Mouse (Mus musculus) forebrain, embryonic 16.5 days (tissue): ENCODE data around the gene Ly75. TPM values are rescaled to one million over a fixed set of nuclear protein-coding genes. Genes with fewer than 3 reads are reported as not detected.

Source experiments
- ATAC-seq: fragments of 200-750 bp; cut with Nextera tagmentation; 2 replicates; pipeline ENCODE4 v1.8.0; 2017; ENCODE audit warnings: mild to moderate bottlenecking, moderate library complexity
- H3K27ac ChIP-seq: fragments of 300-500 bp; sonication (generic); 2 replicates; pipeline ENCODE4 v1.5.1; 2014; ENCODE audit warnings: low read length, control low read depth
- H3K27me3 ChIP-seq: fragments of 300-500 bp; sonication (generic); replicated peaks from 2 replicates; pipeline ENCODE4 v1.6.1; 2014; ENCODE audit warnings: low read length; ENCODE audit not compliant: control insufficient read depth, insufficient read depth
- H3K36me3 ChIP-seq: fragments of 300-500 bp; sonication (generic); 2 replicates; pipeline ENCODE4 v1.6.1; 2014; ENCODE audit not compliant: control insufficient read depth, insufficient read depth
- H3K4me1 ChIP-seq: fragments of 300-500 bp; sonication (generic); replicated peaks from 2 replicates; pipeline ENCODE4 v1.6.1; 2014; ENCODE audit warnings: low read length; ENCODE audit not compliant: control insufficient read depth, insufficient read depth
- H3K4me2 ChIP-seq: fragments of 300-500 bp; sonication (generic); 2 replicates; pipeline ENCODE4 v1.6.1; 2014; ENCODE audit warnings: mild to moderate bottlenecking, low read length, control low read depth
- H3K4me3 ChIP-seq: fragments of 300-500 bp; sonication (generic); replicated peaks from 2 replicates; pipeline ENCODE4 v1.5.1; 2014; ENCODE audit warnings: mild to moderate bottlenecking, low read length, control low read depth
- H3K9ac ChIP-seq: fragments of 300-500 bp; sonication (generic); replicated peaks from 2 replicates; pipeline ENCODE4 v1.6.1; 2014; ENCODE audit warnings: low read depth, low read length, control low read depth
- H3K9me3 ChIP-seq: fragments of 300-500 bp; sonication (generic); 2 replicates; pipeline ENCODE4 v1.6.1; 2016; ENCODE audit warnings: low read length; ENCODE audit not compliant: control insufficient read depth
- WGBS: fragments of 180-500 bp; shearing (Covaris S2); extraction: QIAGEN DNeasy Blood & Tissue Kit; methylation state at CpG from one replicate; pipeline ENCODE4 v1.1.7; 2014; 5-methylcytosine and 5-hydroxymethylcytosine counted together
- polyA plus RNA-seq: library from polyadenylated mRNA; unstranded; fragments of >200 nt; fragmentation: Nextera tagmentation; extraction: Ambion mirVana; gene quantifications from 2 replicates; pipeline ENCODE4 v1.2.1, GENCODE M21; 2015

Gene Ly75
- polyA plus RNA-seq, 1 experiment from 2014 or later = 1.2 TPM

DNA sequence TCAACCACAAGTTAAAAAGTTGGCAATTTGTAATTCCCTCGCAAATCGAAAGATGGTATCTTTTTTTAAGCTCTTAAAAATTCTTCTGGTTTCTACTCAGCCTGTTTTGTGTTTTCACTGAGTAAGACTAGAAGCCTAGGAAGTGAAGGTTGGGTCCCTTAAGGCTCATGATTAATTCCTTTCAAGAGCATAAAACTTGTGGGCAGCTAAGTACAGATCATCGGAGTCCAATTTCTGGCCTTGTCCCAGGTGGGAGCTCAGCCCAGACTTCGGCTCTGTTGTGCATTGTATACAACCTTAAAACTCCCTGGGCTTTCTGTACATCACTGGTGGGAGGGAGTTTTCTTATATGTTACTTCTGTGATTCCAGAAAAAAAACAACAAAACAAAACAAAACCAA lies 79.3 kb downstream of the Ly75 start:
- Histone ChIP-seq H3K4me1 (no peaks in the 10 kb centered on the region), H3K4me3 (no peak overlapping the region), H3K36me3 (no peaks in the 10 kb centered on the region), H3K27me3 (no peaks in the 10 kb centered on the region), H3K9ac (no peak overlapping the region), H3K9me3 (no peaks in the 10 kb centered on the region), H3K4me2 (no peak overlapping the region), H3K27ac (no peak overlapping the region)
- 77% methylated on average over 4 of the region's 4 CpGs for WGBS
- no peak for ATAC-seq

GRCm38 (mm10) chr2:60299323-60299722 lies 83.8 kb downstream of the Ly75 start:
- no peaks in the 10 kb centered on the region for H3K9me3 ChIP-seq
- H3K9ac ChIP-seq = no peak overlapping the region
- H3K4me3 ChIP-seq = no peak overlapping the region
- H3K36me3 ChIP-seq = no peaks in the 10 kb centered on the region
- no peak for ATAC-seq
- WGBS = 93% methylated on average over 2 of the region's 2 CpGs
- no peaks in the 10 kb centered on the region for H3K27me3 ChIP-seq
- H3K27ac ChIP-seq = no peak overlapping the region
- H3K4me1 ChIP-seq = no peaks in the 10 kb centered on the region
- no peak overlapping the region for H3K4me2 ChIP-seq

GRCm38 (mm10) chr2:60298266-60298665 lies 84.8 kb downstream of the Ly75 start:
- H3K36me3 ChIP-seq = no peaks in the 10 kb centered on the region
- no peak for ATAC-seq
- H3K9me3 ChIP-seq = no peaks in the 10 kb centered on the region
- no peaks in the 10 kb centered on the region for H3K27me3 ChIP-seq
- no peak overlapping the region for H3K27ac ChIP-seq
- H3K4me3 ChIP-seq = no peak overlapping the region
- H3K4me2 ChIP-seq = no peak overlapping the region
- no peaks in the 10 kb centered on the region for H3K4me1 ChIP-seq
- H3K9ac ChIP-seq = no peak overlapping the region
- 86% methylated on average over 3 of the region's 3 CpGs for WGBS

DNA sequence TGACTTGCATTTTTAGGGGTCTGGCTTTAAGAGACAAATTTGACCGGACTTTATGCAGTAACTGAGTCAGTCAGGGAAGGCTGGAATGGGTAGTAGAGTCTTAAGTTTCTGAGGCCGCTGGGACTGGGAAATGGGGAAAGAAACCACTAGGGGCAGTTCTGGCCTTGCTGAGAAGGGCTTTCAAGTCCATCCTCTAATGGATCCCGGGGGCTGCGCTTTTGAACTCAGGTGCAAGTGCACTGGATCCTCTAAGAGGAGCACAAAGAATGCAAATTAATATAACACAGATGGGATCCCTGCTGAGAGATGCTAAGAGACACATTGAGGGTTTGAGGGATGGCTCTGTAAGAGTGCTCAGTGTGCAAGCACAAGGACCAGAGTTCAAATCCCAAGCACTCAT lies 91.7 kb downstream of the Ly75 start:
- ATAC-seq = no peak
- Histone ChIP-seq H3K27ac (no peak overlapping the region), H3K36me3 (no peaks in the 10 kb centered on the region), H3K27me3 (no peaks in the 10 kb centered on the region), H3K4me1 (no peaks in the 10 kb centered on the region), H3K9ac (no peak overlapping the region), H3K4me3 (no peak overlapping the region), H3K9me3 (no peaks in the 10 kb centered on the region), H3K4me2 (no peak overlapping the region)
- 86% methylated on average over 4 of the region's 4 CpGs for WGBS

- Histone ChIP-seq H3K27ac (no peak overlapping the region), H3K4me1 (no peaks in the 10 kb centered on the region), H3K9ac (no peak overlapping the region), H3K4me2 (no peak overlapping the region), H3K27me3 (peaks cover 5% of the 10 kb centered on the region; the same call in 1 of the 2 replicates), H3K9me3 (no peaks in the 10 kb centered on the region), H3K4me3 (no peak overlapping the region), H3K36me3 (no peaks in the 10 kb centered on the region)
- no peak for ATAC-seq
- 92% methylated on average over 1 of the region's 1 CpGs for WGBS
Observed at GRCm38 (mm10) chr2:60289451-60289850, 93.7 kb downstream of the Ly75 start.

DNA sequence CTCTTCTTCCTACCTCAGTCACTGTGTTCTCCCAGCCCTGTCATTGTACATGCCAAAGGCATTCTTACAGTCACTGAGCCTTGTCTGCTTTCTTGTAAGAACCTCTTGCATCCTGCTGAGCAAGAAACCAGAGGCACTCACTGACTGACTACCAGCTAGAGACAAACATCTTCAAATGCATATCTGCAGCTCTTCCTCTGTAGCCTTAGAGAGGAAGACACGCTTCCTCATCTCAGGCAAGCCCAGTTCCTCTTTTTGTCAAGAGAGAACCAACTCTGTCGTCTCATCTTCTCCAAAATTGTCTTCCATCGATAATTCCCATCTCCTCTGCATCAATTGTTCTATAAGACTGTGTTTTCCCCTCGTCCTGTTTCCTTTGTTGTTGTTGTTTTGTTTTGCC lies 94.5 kb downstream of the Ly75 start:
- Histone ChIP-seq H3K4me3 (no peak overlapping the region), H3K4me2 (no peak overlapping the region), H3K27me3 (peaks cover 6% of the 10 kb centered on the region; the same call in 1 of the 2 replicates), H3K27ac (no peak overlapping the region), H3K9me3 (no peaks in the 10 kb centered on the region), H3K4me1 (peaks cover 2% of the 10 kb centered on the region), H3K36me3 (no peaks in the 10 kb centered on the region), H3K9ac (no peak overlapping the region)
- WGBS = 84% methylated on average over 4 of the region's 4 CpGs
- ATAC-seq = no peak

DNA sequence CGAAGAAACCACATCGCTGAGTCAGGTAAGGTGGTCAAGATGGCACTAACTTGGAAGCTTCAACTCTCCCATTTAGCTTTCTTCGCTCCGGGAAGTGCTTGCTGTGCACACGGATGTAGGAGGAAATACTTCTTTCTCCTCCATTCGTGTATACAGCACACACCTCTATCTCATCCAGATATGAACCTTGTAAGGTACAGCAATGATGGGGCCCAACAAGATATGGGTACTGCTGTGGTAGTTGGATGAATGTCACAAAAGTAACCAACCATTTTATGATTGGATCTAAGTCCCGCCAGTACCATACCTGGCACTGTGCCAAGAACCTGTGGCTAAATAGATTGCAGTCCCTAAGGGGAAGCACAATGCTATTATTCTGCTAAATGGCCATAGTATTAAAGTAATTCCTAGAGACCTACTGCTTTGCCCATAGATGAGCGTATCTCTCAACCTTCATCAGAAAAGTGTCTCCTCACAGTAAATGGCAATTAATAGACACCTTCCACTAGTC lies 97.9 kb downstream of the Ly75 start:
- Histone ChIP-seq H3K9me3 (no peaks in the 10 kb centered on the region), H3K9ac (no peak overlapping the region), H3K4me2 (no peak overlapping the region), H3K4me3 (no peak overlapping the region), H3K27ac (no peak overlapping the region), H3K4me1 (peaks cover 9% of the 10 kb centered on the region), H3K27me3 (peaks cover 6% of the 10 kb centered on the region; the same call in 1 of the 2 replicates), H3K36me3 (no peaks in the 10 kb centered on the region)
- WGBS = 82% methylated on average over 8 of the region's 8 CpGs
- ATAC-seq = no peak

DNA sequence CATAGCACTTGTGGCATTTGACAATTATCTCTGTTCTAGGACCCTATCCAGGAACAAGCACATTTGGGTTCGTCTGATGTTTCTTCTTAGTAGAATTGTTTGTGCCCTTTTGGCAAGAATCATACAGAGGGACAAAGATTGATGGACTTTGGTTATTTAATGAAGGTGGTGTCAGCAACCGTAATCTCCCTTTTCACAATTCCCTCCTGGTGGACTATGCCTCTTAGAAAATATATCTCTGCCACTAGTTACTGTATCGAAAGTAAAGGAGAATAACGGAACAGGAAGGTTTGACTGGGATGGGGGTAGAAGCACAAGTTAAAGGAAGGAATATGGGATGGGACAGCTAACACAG lies 98.7 kb downstream of the Ly75 start, which contains the start of gene Cd302:
Cd302 (minus strand) TSS at position 22 of the 355 bp plus-strand sequence.
- no peaks in the 10 kb centered on the region for H3K36me3 ChIP-seq
- H3K9me3 ChIP-seq = no peaks in the 10 kb centered on the region
- peaks cover 6% of the 10 kb centered on the region; the same call in 1 of the 2 replicates for H3K27me3 ChIP-seq
- peak within 1 kb of the TSS; percentile 35 for H3K4me3 ChIP-seq
- peak within 1 kb of the TSS; percentile 70 for H3K4me2 ChIP-seq
- 56% methylated on average over 4 of the region's 4 CpGs for WGBS
- H3K27ac ChIP-seq = no peak within 1 kb of the TSS
- H3K4me1 ChIP-seq = peaks cover 9% of the 10 kb centered on the region
- peak within 1 kb of the TSS; percentile 27 for H3K9ac ChIP-seq
- ATAC-seq = no peak

- Histone ChIP-seq H3K4me1 (peaks cover 9% of the 10 kb centered on the region), H3K9ac (peak overlapping the region; percentile 27), H3K4me2 (peak overlapping the region; percentile 70), H3K36me3 (no peaks in the 10 kb centered on the region), H3K27me3 (peaks cover 6% of the 10 kb centered on the region; the same call in 1 of the 2 replicates), H3K27ac (no peak overlapping the region), H3K9me3 (no peaks in the 10 kb centered on the region), H3K4me3 (peak overlapping the region; percentile 35)
- 1% methylated on average over 42 of the region's 42 CpGs for WGBS
- peak; percentile 95 for ATAC-seq
Observed at GRCm38 (mm10) chr2:60283751-60284466, 99.2 kb downstream of the Ly75 start.
